Mouse (Mus musculus) erythroblast, adult 5-6 weeks (primary cell): ENCODE data around the gene Taf1a. TPM values are rescaled to one million over a fixed set of nuclear protein-coding genes. Genes with fewer than 3 reads are reported as not detected.
"Not testable (repeated sequence)": the region's sequence is repeated elsewhere in the genome, so short reads cannot be mapped to it uniquely, and the experiment has no call there.

ENCODE experiments used
- ATAC-seq: replicated peaks from 2 replicates; pipeline ENCODE4 v1.8.0; 2016; ENCODE audit warnings: moderate number of reproducible peaks, mild to moderate bottlenecking, moderate TSS enrichment, inconsistent platforms; ENCODE audit not compliant: poor library complexity, low FRiP score, severe bottlenecking
- total RNA-seq, 2 experiments: library from RNA; stranded (forward) in 1 of 2; stranded (reverse) in 1 of 2; fragments of 150-400 nt in 1 of 2; fragments of 200-764, 138-1000 nt in 1 of 2; gene quantifications; 2 replicates each; pipeline versions ENCODE4 v1.2.3 to v1.2.4; 2015 to 2017; ENCODE audit warnings: low replicate concordance in 2 of 2

Gene Taf1a
- total RNA-seq (2015; ENCODE audit: low replicate concordance) (8.2 TPM in 1 of 2 replicates, not detected in the other), total RNA-seq (2017; ENCODE audit: low replicate concordance) (1.5 and 4.2 TPM in 2 replicates)

GRCm38 (mm10) chr1:183388426-183389406 lies at the start of gene Taf1a:
Taf1a (plus strand) TSS chr1:183388981.
- ATAC-seq: peak; percentile 99

GRCm38 (mm10) chr1:183342902-183343301 lies 45.9 kb upstream of the Taf1a start:
- ATAC-seq: not testable (repeated sequence)

DNA sequence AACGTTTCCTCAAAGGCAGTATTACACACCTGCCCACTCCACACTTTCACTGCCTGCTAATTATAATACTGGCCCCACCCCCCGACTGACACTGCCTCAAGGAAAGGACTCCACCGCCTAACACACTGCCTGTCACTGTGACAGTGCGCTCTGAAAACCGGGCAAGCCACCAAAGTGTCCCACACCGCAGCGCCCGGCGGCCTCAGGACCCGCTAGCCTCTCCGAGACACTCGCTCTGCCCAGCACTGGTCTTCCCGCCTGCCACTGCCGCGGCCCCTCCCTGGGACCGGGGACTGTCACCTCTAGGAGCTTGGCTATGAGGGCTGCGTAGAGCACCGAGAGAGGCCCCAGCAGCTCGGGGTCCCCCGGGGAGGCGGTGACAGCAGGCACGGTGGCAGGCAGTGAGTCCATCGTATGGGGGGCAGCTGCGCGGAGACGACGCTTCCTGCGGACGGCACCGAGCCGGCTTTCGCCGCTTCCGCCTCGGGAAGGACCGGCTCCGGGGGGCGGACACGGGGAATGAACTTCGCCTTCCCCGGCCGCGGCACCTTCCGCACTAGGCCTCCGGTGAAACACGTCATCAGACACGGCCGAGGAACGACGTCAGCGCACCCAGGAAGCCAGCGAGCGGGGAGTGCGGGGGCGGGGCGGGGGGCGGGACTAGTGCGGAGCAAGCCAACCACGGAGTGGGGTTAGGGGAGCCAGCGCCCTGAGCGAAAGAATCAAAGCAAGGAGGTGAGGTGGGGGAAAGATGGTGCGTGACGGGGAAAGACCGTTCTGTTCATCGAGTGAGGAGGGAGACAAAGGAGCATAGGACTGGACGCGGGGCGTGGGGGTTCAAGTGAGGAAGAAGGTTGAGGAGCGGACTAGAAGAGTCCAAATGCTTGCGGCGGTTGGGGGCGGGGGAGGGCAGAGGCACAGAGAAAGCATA lies 43.6 kb upstream of the Taf1a start:
- ATAC-seq: peak; percentile 88

GRCm38 (mm10) chr1:183345817-183346195 lies 43.0 kb upstream of the Taf1a start:
- ATAC-seq: peak; percentile 11; the same call in 1 of the 2 replicates

GRCm38 (mm10) chr1:183349840-183350239 lies 38.9 kb upstream of the Taf1a start:
- peak; percentile 81 for ATAC-seq

DNA sequence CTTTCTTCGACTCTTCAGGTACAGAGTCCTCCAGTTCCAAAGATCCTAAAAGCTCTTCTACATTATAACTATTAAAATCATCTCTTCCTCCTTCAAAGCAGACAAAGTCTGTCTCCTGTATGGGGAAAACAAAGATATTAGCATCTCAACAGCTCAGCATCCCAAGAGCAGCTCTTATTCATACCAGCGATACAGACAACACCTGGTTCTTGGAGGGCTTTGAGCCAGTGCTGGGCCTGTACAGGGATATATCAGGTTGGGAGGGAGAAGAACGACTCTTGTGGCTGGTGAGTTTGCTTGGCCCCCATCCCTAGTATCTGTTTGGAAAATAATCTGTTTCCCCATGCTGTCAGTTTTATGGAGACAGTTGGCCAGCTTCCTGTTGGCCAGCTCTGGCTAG lies 29.9 kb upstream of the Taf1a start:
- no peak for ATAC-seq

- ATAC-seq: no peak
These were observed 26.5 kb upstream of the Taf1a start for GRCm38 (mm10) chr1:183362301-183362700.

GRCm38 (mm10) chr1:183362729-183363576 lies 25.8 kb upstream of the Taf1a start:
- ATAC-seq: no peak

DNA sequence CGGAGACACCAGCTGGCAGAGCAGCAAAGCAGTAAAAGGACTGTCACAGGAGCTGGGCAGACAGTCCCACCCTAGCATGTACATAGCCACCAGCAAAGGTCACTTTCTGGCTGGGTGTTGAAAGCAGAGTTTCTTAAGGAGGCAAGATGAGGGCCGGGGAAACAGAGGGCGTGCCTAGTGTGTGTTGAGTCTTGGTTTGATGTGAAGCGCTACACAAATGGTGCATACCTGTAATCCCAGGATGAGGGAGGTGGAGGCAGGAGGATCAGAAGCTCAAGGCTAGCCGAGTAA lies 25.3 kb upstream of the Taf1a start:
- ATAC-seq: no peak

- no peak for ATAC-seq
These were observed 22.4 kb upstream of the Taf1a start for GRCm38 (mm10) chr1:183366361-183366760.

DNA sequence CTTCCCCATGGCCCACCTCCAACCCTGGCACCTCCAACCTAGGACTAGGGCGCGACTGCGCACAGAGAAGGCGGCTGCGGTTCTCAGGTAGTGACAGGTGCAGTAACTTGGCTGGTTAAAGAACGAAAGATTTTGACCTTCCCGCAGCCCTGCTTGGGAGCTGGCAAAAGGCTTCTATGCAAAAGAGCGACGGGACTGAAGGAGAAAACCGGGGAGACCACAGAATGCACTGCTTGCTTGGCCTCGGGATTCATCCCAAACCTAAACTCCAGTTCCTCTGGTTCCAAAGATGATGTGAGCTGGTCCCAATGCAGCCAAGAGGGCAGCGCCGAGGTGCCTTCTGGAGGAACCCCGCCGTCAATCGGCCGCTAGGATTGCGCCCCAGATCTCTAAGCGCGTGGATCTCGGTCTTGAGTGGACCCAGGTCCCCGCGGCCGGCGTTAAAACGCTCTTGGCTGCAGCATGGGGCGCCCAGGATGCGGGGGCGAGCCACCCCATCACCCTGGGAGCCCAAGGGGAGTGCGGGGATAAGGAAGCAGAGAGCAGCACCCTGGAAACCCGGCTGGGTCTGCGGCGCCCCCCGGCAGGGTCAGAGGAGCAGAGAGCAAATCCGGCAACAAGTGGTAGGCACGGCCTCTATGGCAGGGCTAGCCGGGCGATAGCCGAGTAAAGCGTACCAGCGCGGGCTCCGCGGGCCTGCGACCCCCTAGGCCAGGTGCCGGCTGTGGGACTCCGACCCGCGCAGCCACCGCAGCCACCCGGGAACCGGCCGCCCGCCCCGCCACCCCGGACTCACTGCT lies 20.0 kb upstream of the Taf1a start:
- peak; percentile 9; the same call in 1 of the 2 replicates for ATAC-seq

DNA sequence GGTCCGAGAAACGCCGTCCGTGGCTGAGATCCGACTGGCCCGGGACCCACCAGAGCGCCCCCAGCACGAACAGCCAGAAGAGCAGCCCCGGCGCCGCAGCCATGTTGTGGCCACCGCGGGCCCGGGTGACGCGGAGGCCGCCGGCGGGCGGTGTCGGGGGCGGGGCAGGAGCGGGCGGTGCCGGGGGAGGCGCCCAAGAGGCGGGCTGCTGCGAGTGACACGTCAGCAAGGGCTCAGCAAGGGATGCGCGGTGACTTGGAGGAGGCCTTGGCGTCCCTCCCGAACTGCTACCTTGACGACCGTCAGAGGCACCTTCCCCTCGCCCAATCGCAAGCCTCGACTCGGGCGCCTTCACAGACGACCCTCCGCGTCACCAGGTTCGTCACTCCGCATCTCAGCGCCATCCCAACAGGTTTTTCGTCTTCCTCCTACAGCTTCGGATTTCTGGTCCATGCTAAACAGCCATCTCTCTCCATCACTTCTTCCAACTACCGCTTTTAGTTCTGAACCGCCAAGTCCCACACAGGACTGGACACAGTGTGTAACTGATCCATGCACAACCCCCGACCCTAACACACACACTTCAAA lies 19.3 kb upstream of the Taf1a start, which contains the start of gene Mia3:
Gene Mia3, minus strand, starts transcription at position 127 of the 588 bp plus-strand sequence.
- ATAC-seq: peak; percentile 98

DNA sequence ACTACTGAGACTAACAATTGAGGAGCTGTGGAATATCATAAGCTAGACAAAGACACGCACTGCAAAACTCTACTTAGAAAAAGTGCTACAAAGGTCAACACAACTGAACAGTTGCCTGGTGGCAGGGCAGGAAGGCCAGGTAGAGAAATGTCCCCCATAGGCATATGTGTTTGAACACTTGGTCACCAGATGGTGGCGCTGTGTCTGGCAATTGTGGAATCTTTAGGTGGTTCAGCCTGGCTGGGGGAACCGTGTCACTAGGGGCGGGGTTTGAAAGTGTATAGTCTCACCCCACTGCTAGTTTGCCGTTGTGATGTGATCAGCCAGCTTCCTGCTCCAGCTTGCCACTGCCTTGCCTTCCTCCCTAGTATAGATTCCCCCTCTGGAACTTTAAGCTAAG lies 14.1 kb upstream of the Taf1a start:
- ATAC-seq: no peak

DNA sequence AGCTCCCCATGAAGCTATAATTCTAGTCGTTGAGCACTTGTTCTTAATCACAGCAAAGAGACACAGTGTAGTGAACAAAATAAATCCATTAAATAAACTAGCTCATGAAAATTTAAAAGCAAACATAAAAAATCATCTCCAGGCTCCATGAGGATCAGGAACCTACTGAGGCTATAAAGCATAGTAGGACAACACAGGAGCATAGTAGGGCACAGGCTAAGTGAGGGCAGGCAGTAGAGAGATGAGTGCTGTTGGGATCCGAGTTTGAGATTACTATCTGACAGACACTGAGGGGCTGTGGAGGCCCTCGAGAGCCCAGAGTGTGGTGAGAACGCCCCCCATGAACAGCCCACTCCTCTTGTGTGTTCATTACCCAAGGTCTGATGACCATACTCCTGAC lies 11.7 kb upstream of the Taf1a start:
- no peak for ATAC-seq

- ATAC-seq: no peak
These were observed 10.3 kb upstream of the Taf1a start for GRCm38 (mm10) chr1:183378321-183378941.

GRCm38 (mm10) chr1:183379376-183379775 lies 9.4 kb upstream of the Taf1a start:
- not testable (repeated sequence) for ATAC-seq

GRCm38 (mm10) chr1:183381816-183382215 lies 7.0 kb upstream of the Taf1a start:
- ATAC-seq: no peak

DNA sequence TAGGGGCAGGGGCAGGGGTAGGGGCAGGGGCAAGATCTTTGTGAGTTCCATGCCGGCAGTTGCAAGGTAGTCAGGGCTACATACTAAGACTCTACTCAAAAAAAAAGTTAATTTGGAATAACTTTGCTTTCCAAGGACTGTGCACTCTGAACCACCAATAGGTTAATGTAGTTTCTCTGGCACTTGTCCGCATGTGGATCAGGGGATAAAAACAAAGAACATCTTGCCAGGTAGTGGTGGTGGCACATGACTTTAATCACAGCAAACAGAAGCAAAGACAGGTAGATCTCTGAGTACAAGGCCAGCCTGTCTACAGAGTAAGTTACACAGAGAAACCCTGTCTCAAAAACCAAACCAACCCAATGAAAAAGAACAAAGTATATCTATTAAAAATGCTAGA lies 6.2 kb upstream of the Taf1a start:
- no peak for ATAC-seq
